Mouse (Mus musculus) spleen, postnatal 10 days (tissue): ENCODE measurements around the gene Larp7.

ENCODE experiments used
- DNase-seq, 2 experiments: peaks; one replicate each; pipeline ENCODE4 v3.0.0; 2021 to 2022; ENCODE audit warnings: low spot score in 2 of 2

Gene Larp7

GRCm38 (mm10) chr3:127552973-127553719 is at the start of gene Larp7, which contains the start of gene Zgrf1:
TSS of gene Larp7 (minus strand) at chr3:127553349.
TSS of gene Zgrf1 (plus strand) at chr3:127553489.
- peak; percentile 92 to 98 for DNase-seq

GRCm38 (mm10) chr3:127597136-127597535 is 44.0 kb upstream of the Larp7 start:
- DNase-seq, result no peak

GRCm38 (mm10) chr3:127572557-127572956 is 19.4 kb upstream of the Larp7 start:
- DNase-seq, result peak in 1 of 2 experiments; percentile 40

GRCm38 (mm10) chr3:127565129-127565528 is 12.0 kb upstream of the Larp7 start:
- DNase-seq, result no peak

GRCm38 (mm10) chr3:127562974-127563373 is 9.8 kb upstream of the Larp7 start:
- no peak for DNase-seq

- no peak for DNase-seq
These were observed 5.1 kb upstream of the Larp7 start for GRCm38 (mm10) chr3:127558201-127558600.

GRCm38 (mm10) chr3:127554723-127555122 is 1.6 kb upstream of the Larp7 start:
- DNase-seq, result no peak

- DNase-seq, result no peak
These were observed 533 bp upstream of the Larp7 start for GRCm38 (mm10) chr3:127553720-127554043.

GRCm38 (mm10) chr3:127552434-127552972 is 646 bp downstream of the Larp7 start:
- DNase-seq, result peak in 1 of 2 experiments; percentile 25

GRCm38 (mm10) chr3:127547882-127548281 is 5.3 kb downstream of the Larp7 start:
- DNase-seq, result peak in 1 of 2 experiments; percentile 57

- DNase-seq, result no peak
These were observed 8.5 kb downstream of the Larp7 start for GRCm38 (mm10) chr3:127544610-127545121.

- DNase-seq, result no peak
These were observed 9.2 kb downstream of the Larp7 start for GRCm38 (mm10) chr3:127543976-127544375.

- DNase-seq, result no peak
These were observed 14.0 kb downstream of the Larp7 start for GRCm38 (mm10) chr3:127539193-127539592.

- DNase-seq, result no peak
These were observed 22.9 kb downstream of the Larp7 start for GRCm38 (mm10) chr3:127530293-127530692.

GRCm38 (mm10) chr3:127529824-127530223 is 23.3 kb downstream of the Larp7 start:
- DNase-seq, result no peak

- no peak for DNase-seq
These were observed 23.9 kb downstream of the Larp7 start for GRCm38 (mm10) chr3:127529210-127529609.

GRCm38 (mm10) chr3:127527465-127528034 is 25.6 kb downstream of the Larp7 start:
- no peak for DNase-seq

GRCm38 (mm10) chr3:127525188-127525819 is 27.8 kb downstream of the Larp7 start:
- DNase-seq, result no peak

GRCm38 (mm10) chr3:127521156-127521555 is 32.0 kb downstream of the Larp7 start:
- no peak for DNase-seq

GRCm38 (mm10) chr3:127520300-127520699 is 32.8 kb downstream of the Larp7 start:
- no peak for DNase-seq

GRCm38 (mm10) chr3:127515251-127515650 is 37.9 kb downstream of the Larp7 start:
- no peak for DNase-seq

- no peak for DNase-seq
These were observed 39.5 kb downstream of the Larp7 start for GRCm38 (mm10) chr3:127513699-127514098.
